Mouse (Mus musculus): ENCODE results near the gene Reep3. TPM values are rescaled to one million over a fixed set of nuclear protein-coding genes. Genes with fewer than 3 reads are reported as not detected.

Reep3 gene
- total RNA-seq, 2 experiments from 2014 or later, result 20.2 to 24.1 TPM

GRCm38 (mm10) chr10:67109635-67110034 lies 12.9 kb upstream of the Reep3 start:
- DNase-seq, result no peak

DNA sequence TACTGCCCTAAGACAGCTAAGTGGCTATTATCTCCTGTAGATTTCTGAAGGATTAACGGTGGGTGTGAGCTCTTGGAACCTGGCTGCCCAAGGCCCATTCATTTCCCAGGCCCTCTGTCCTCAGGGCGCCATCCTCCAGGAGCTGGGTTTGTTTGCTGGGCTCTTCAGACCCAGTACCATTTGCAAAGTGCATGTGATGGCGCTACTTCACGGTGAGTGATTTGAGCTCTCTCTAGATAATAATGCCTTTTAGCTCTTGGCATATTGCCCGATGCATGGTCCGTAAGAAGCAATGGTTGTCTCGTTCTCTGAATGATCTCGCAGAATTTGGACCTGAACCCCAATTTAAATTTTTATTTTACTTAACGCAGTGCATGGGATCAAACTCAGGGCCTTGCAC lies 11.4 kb upstream of the Reep3 start:
- DNase-seq, result no peak

GRCm38 (mm10) chr10:67107017-67107761 lies 10.4 kb upstream of the Reep3 start:
- no peak for DNase-seq

DNA sequence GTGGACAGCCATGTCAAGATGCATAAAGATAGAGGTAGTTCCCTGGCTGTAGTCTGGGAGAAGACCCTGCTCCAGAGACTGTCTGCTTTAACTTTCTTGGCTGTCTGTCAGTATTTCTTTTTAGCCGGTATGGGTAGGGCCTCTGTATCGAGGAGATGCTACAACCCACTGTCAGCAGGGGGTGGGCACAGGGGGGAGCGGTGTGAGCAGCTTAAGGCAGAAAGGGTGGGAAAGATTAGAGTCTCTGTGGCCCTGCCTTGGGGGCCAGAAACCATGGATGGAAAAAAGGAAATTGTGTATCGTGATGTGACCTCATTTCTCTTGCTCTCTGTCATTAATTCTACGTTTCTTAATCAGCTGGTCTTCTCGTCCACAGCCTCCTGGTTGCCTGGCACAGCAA lies 9.7 kb upstream of the Reep3 start:
- DNase-seq, result no peak

- DNase-seq, result no peak
These were observed 8.8 kb upstream of the Reep3 start for GRCm38 (mm10) chr10:67105331-67106217.

DNA sequence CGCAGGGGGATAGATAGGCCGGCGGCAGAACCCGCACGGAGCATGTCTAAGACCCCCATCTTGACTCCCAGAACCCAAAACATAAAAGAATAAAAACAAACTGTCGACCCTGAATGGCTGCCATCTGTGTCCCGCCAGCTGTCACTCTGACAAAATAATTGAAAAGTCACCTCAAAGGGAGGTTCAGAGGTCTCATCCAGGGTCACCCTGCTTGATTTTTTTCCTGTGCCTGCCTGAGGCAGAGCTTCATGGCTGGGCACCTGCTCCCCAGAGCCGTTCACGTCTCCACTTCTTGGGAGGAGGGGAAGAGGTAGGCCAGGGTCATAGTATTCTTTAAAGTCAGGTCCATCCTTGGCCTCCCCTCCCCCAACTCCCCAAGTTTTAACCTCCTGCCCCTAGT lies 7.8 kb upstream of the Reep3 start:
- no peak for DNase-seq

- no peak for DNase-seq
These were observed 4.1 kb upstream of the Reep3 start for GRCm38 (mm10) chr10:67100831-67101251.

GRCm38 (mm10) chr10:67100011-67100661 lies 3.4 kb upstream of the Reep3 start:
- no peak for DNase-seq

DNA sequence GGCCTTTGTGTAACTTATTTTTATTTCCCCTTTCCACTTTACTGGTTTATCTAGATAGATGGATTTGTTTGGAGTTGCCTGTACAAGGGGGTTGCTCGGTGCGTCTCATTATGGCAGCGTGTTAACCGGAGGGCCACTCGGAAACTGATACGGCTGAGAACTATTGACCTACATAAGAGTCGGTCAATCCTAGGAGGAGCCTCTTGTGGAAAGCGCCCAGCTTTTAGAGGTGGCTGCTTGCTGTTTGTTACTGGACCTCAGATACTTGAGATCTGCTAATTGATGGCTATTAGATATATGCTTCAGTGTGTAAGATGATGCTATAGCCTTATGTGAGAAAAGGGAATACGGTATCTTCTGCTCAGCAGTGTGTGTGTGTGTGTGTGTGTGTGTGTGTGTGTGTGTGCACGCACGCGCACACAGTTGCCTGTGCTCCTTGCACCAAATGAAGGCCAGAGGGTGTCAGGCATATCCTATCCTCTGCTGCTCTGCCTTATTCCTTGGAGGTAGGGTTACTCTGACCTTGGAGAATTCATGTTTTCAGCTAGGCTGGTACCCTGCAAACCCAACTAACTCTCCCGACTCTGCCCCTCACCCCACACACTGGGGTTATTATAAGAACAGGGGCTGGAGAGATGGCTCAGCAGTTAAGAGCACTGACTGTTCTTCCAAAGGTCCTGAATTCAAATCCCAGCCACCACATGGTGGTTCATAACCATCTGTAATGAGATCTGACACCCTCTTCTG lies 2.6 kb upstream of the Reep3 start:
- no peak for DNase-seq

GRCm38 (mm10) chr10:67098408-67099050 lies 1.8 kb upstream of the Reep3 start:
- DNase-seq, result no peak

GRCm38 (mm10) chr10:67097437-67098150 lies 849 bp upstream of the Reep3 start:
- no peak for DNase-seq

DNA sequence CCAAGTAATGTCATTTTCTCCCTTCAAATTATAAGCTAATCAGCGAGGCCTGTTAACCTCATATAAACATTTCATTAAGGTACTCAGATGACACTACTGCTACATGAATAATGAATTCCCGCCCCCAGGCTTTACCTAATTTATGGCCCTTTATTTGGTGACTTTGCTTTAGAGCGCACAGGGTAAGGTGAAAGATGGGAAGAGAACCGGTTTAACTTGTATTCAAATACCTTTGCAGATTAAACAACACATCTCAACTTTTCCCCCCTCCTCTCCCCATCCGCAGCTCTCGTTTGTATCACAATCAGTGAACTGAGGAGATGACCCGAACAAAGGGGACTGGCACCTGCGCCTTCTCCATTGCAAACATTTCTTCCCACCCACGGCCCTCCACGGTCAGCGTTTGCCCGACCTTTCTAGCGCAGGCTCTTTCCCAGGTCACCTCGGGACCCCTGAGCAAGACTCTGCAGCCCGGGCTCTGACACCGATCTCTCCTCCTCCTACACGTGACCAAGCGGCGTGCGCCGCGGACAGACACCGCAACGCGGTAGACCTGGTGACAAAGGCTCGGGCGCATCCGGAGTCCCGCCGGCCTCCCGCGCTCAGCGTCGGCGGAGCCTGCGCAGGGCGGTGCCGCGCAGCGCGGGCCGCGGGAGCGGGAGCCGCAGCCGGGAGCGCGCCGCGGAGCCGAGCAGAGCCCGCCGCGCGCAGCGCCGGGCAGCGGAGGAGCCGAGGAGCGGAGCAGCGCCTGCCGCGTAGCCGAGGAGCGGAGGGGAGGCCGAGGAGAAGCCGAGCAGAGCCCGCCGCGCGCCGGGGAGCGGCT lies 736 bp downstream of the Reep3 start, which contains the start of gene Jmjd1c:
Gene Jmjd1c (plus strand): TSS at position 328 of the 823 bp plus-strand sequence.
- DNase-seq, result peak; percentile 83 to 87

GRCm38 (mm10) chr10:67094922-67095321 lies 1.8 kb downstream of the Reep3 start:
- no peak for DNase-seq

- no peak for DNase-seq
These were observed 6.1 kb downstream of the Reep3 start for GRCm38 (mm10) chr10:67090611-67091010.

DNA sequence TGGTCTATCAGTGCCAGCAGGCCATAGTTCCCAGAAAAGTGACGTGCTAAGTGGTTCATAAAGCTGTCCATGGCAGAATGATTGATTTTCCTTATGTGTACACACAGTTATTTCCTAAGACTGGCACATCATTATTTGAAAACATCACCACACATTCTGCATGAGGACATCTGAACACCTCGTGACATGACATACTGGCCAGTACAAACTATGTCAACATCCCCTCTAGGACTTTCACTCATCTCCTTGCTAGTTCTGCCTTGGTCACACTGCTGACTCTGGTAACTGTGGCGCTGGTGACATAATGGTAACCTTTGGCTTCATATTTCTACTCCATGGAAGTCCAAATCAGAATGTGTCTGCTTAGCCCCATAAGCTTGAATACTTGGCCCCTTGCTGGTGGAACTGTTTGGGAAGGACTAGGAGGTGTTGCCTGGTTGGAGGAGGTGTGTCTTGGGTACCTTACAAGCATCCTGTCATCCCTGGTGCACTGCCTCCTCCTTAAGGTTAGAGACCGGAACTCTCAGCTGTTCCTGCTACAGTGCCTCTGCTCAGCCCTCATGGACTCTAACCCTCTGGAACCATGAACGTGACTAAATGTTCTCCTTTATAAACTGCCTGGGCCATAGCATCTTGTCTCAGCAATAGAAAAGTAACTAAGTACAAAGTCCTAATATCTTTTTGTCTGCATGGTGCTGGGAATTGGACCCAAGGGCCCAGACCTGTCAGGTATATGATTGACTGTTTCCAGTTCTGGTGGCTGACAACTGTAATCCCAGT lies 9.1 kb downstream of the Reep3 start:
- no peak for DNase-seq

GRCm38 (mm10) chr10:67085916-67086315 lies 10.8 kb downstream of the Reep3 start:
- DNase-seq, result no peak

GRCm38 (mm10) chr10:67085124-67085523 lies 11.6 kb downstream of the Reep3 start:
- DNase-seq, result no peak

GRCm38 (mm10) chr10:67083446-67084166 lies 13.1 kb downstream of the Reep3 start:
- no peak for DNase-seq

DNA sequence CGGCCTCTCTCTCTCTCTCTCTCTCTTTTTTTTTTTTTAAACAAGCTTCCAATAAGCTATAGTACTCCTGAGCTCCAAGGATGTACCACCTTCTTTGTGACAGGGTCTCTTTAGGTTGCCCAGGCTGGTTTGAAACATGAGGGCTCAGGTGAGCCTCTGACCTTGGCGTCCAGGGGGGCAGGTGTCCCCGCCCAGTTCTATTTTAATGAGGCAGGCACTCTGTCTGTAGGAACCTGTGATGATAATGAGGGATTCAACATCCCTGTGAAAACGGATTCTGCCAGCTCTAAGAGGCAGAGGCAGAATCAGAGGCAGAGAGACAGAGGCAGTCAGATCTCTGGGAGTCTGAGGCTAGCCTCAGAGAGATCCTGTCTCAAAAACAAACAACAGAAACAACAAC lies 14.2 kb downstream of the Reep3 start:
- no peak for DNase-seq

Measured in layer of hippocampus, postnatal 36 days (tissue).